Mouse (Mus musculus) embryonic fibroblast, embryonic 13.5 days (primary cell): ENCODE data around the gene Flnc.

Source experiments
- CTCF ChIP-seq: IDR thresholded peaks from 2 replicates; pipeline ENCODE4 v1.5.1; 2011; ENCODE audit warnings: mild to moderate bottlenecking, control low read depth, low read length, moderate library complexity, borderline replicate concordance; ENCODE audit not compliant: insufficient read depth
- POLR2A ChIP-seq: IDR thresholded peaks from 2 replicates; pipeline ENCODE4 v1.6.1; 2011; ENCODE audit warnings: low read depth, mild to moderate bottlenecking, control low read depth, low read length, moderate library complexity

GRCm38 (mm10) chr6:29444773-29445172 lies 11.7 kb downstream of the Flnc start:
- TF ChIP-seq POLR2A (no peak), CTCF (peak; percentile 43; the same call in 1 of the 2 replicates)
